Mouse (Mus musculus) embryonic fibroblast, embryonic 13.5 days (primary cell): ENCODE results near the gene Gm27179.
"Not testable (repeated sequence)": the region's sequence is repeated elsewhere in the genome, so short reads cannot be mapped to it uniquely, and the experiment has no call there.

ENCODE experiments used
- CTCF ChIP-seq: IDR thresholded peaks from 2 replicates; pipeline ENCODE4 v1.5.1; 2011; ENCODE audit warnings: mild to moderate bottlenecking, control low read depth, low read length, moderate library complexity, borderline replicate concordance; ENCODE audit not compliant: insufficient read depth
- POLR2A ChIP-seq: IDR thresholded peaks from 2 replicates; pipeline ENCODE4 v1.6.1; 2011; ENCODE audit warnings: low read depth, mild to moderate bottlenecking, control low read depth, low read length, moderate library complexity

GRCm38 (mm10) chr14:69523001-69523400, 10.7 kb upstream of the Gm27179 start:
- TF ChIP-seq CTCF, POLR2A: not testable (repeated sequence)
